Mouse (Mus musculus) testis, adult 2 months (tissue): ENCODE results near the gene Bik.

Experiments
- CTCF ChIP-seq: fragments of 200-500 bp; IDR thresholded peaks from 2 replicates; pipeline ENCODE4 v1.5.1; 2012; ENCODE audit warnings: low read depth, mild to moderate bottlenecking, inconsistent platforms, low read length, moderate library complexity; ENCODE audit not compliant: control insufficient read depth, insufficient read depth, insufficient replicate concordance
- POLR2A ChIP-seq: fragments of 200-500 bp; IDR thresholded peaks from 2 replicates; pipeline ENCODE4 v1.6.1; 2012; ENCODE audit warnings: low read depth, mild to moderate bottlenecking, inconsistent platforms, low read length, moderate library complexity; ENCODE audit not compliant: control insufficient read depth

GRCm38 (mm10) chr15:83531961-83532469 lies 5.4 kb downstream of the Bik start:
- peak; percentile 53; the same call in 1 of the 2 replicates for TF ChIP-seq CTCF
- no peak for TF ChIP-seq POLR2A
